Mouse (Mus musculus) limb, embryonic 10.5 days (tissue): ENCODE measurements around the gene Fmn2. TPM values are rescaled to one million over a fixed set of nuclear protein-coding genes. Genes with fewer than 3 reads are reported as not detected.

ENCODE experiments used
- DNase-seq: peaks from one replicate; pipeline ENCODE4 v3.0.0-alpha.2; 2017; ENCODE audit warnings: low spot score
- H3K27ac ChIP-seq: fragments of 300-500 bp; sonication (generic); 2 replicates; pipeline ENCODE4 v1.5.1; 2016; ENCODE audit warnings: mild to moderate bottlenecking
- H3K27me3 ChIP-seq: fragments of 300-500 bp; sonication (generic); 2 replicates; pipeline ENCODE4 v1.6.1; 2016; ENCODE audit warnings: low read depth, mild to moderate bottlenecking; ENCODE audit not compliant: poor library complexity, severe bottlenecking
- H3K36me3 ChIP-seq: fragments of 300-500 bp; sonication (generic); 2 replicates; pipeline ENCODE4 v1.6.1; 2016; ENCODE audit warnings: mild to moderate bottlenecking, moderate library complexity
- H3K4me1 ChIP-seq: fragments of 300-500 bp; sonication (generic); 2 replicates; pipeline ENCODE4 v1.6.1; 2016
- H3K4me3 ChIP-seq: fragments of 300-500 bp; sonication (generic); 2 replicates; pipeline ENCODE4 v1.5.1; 2016; ENCODE audit warnings: mild to moderate bottlenecking, moderate library complexity
- H3K9me3 ChIP-seq: fragments of 300-500 bp; sonication (generic); replicated peaks from 2 replicates; pipeline ENCODE4 v1.6.1; 2016; ENCODE audit warnings: mild to moderate bottlenecking
- WGBS: fragments of 180-500 bp; shearing (Covaris S2); methylation state at CpG from one replicate; pipeline ENCODE4 v1.1.7; 2016; 5-methylcytosine and 5-hydroxymethylcytosine counted together
- polyA plus RNA-seq: library from polyadenylated mRNA; unstranded; fragments of >200 nt; fragmentation: Nextera tagmentation; extraction: Ambion mirVana; gene quantifications from 2 replicates; pipeline ENCODE4 v1.2.1, GENCODE M21; 2016

Fmn2 gene
- polyA plus RNA-seq, 1 experiment from 2014 or later, result 1.2 TPM

DNA sequence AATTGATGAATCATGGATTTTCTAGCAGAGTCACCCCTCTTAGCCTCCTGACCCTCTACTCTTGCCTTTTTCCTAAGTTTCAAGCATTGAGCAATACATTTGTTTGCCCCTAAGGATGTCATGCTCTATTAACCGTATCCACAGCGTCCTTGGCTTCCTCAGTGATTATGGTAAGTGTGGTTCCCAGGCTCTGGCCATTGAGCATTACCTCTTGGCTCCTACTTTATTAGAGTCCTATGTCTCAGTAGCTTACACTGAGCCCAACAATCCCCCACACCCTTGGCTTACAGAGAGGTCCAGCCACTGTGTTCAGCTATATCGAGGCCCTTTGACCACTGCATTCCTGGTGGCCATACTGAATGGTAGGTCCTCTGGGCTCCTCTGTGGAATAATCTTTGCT is 265.2 kb downstream of the Fmn2 start:
- Histone ChIP-seq H3K4me1 (no peaks in the 10 kb centered on the region), H3K9me3 (no peaks in the 10 kb centered on the region), H3K36me3 (no peaks in the 10 kb centered on the region), H3K27me3 (no peaks in the 10 kb centered on the region), H3K4me3 (no peak overlapping the region), H3K27ac (no peak overlapping the region)
- DNase-seq, result no peak
- WGBS, result 95% methylated on average over 3 of the region's 3 CpGs

DNA sequence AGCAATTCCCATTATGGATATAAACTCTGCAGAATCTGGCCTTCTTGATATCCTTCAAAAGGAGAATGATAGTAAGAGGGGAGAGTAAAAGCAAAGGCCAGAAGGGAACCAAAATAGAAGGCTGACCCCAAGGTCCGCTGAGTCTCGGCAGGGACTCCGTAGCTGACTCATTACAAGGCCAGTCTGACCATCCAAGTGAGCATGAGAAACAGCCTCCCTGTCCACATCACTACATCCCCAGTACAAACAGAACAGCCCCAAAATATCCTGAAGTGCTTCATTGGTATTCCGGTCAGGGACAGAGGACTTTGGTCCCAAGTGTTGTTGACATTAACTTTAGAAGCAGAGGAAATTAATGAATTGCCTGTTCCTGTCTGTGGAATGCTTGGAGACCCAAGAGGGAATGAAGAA is 270.3 kb downstream of the Fmn2 start:
- Histone ChIP-seq H3K27me3 (no peaks in the 10 kb centered on the region), H3K36me3 (no peaks in the 10 kb centered on the region), H3K4me1 (no peaks in the 10 kb centered on the region), H3K4me3 (no peak overlapping the region), H3K9me3 (no peaks in the 10 kb centered on the region), H3K27ac (no peak overlapping the region)
- 83% methylated on average over 4 of the region's 4 CpGs for WGBS
- no peak for DNase-seq

DNA sequence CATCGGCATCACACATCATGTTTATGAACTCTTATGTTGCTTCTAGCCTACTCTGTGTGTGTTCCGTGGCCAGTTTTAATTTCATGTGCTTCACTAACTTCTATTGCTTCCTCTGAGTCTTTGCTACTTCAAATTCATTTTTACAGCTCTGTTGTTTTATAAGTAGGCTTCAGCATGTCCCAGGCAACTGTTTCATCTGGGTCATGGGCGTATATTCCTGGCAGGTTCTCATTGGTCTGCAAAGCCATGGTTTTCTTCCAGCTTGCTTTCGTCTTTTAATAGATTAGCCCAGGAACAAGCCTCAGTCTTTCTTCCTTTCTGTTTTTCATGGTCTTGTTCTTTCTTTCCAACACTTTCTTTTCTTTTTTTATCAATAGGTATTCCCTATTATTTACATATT is 279.4 kb downstream of the Fmn2 start:
- Histone ChIP-seq H3K4me3 (no peak overlapping the region), H3K36me3 (no peaks in the 10 kb centered on the region), H3K27me3 (no peaks in the 10 kb centered on the region), H3K27ac (no peak overlapping the region), H3K9me3 (no peaks in the 10 kb centered on the region), H3K4me1 (no peaks in the 10 kb centered on the region)
- DNase-seq, result no peak
- WGBS, result 90% methylated on average over 4 of the region's 4 CpGs

DNA sequence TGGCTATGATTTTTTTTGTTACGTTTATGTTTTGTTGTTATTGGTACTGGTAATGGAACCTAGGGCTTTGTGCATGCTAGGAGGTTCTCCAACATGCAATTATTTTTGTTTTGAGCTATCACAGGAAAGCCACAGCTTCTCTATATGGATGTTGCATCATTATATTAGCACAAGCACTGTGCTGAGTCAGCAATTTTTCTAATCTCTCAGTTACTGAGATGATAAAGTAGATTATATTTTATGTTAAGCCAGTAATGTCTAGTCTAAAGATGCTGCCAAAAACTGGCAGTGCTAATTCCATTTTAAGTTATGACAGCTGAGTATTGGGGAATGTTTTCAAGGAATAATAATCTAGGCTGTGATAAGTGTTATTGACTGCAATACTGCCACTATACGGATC is 287.0 kb downstream of the Fmn2 start:
- H3K27ac ChIP-seq, result no peak overlapping the region
- H3K27me3 ChIP-seq, result no peaks in the 10 kb centered on the region
- WGBS, result 90% methylated on average over 2 of the region's 2 CpGs
- no peak for DNase-seq
- no peak overlapping the region for H3K4me3 ChIP-seq
- H3K36me3 ChIP-seq, result no peaks in the 10 kb centered on the region
- no peaks in the 10 kb centered on the region for H3K9me3 ChIP-seq
- H3K4me1 ChIP-seq, result no peaks in the 10 kb centered on the region

DNA sequence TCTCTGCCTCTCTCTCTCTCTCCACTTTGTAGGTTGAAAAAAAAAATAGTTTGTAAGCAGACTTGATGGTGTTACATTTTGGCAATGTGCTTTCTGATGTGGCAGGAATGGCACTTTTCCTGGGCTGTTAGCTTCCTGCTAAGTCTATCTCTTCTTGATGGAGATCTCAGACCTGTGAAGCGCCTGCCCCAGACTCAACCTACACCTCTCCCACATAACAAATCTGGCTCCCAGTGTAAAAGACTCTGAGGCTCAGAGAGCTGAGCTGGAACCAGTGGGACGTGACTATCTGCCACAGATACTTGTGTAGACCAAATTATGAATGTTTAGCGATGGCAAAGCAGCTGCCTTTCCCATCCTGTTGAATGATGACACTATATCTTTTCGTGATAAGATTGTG is 310.2 kb downstream of the Fmn2 start:
- Histone ChIP-seq H3K27ac (no peak overlapping the region), H3K9me3 (no peaks in the 10 kb centered on the region), H3K27me3 (no peaks in the 10 kb centered on the region), H3K4me1 (no peaks in the 10 kb centered on the region), H3K4me3 (no peak overlapping the region), H3K36me3 (no peaks in the 10 kb centered on the region)
- DNase-seq, result no peak
- WGBS, result 90% methylated on average over 4 of the region's 4 CpGs

DNA sequence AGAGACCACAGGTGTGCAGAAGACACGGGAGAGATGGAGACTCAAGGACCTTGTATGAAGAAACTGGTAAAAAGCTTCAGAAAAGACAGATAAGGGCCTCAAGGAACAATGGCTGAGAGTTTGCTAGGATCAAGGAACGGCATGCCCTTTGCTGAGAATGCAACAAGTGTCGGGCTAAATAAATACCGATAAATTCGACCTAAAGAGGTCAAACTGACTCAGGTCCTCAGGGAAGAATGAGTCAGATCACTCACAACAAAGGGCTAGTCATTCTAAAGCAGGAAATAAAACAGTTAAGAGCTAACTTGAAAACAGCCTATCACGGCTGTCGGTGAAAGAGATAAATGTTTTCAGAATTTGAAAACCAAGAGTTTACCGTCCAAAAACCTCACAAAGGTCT is 324.9 kb downstream of the Fmn2 start:
- Histone ChIP-seq H3K4me3 (no peak overlapping the region), H3K9me3 (no peaks in the 10 kb centered on the region), H3K36me3 (no peaks in the 10 kb centered on the region), H3K27me3 (no peaks in the 10 kb centered on the region), H3K27ac (no peak overlapping the region), H3K4me1 (peaks cover 14% of the 10 kb centered on the region)
- 41% methylated on average over 8 of the region's 8 CpGs for WGBS
- DNase-seq, result no peak

DNA sequence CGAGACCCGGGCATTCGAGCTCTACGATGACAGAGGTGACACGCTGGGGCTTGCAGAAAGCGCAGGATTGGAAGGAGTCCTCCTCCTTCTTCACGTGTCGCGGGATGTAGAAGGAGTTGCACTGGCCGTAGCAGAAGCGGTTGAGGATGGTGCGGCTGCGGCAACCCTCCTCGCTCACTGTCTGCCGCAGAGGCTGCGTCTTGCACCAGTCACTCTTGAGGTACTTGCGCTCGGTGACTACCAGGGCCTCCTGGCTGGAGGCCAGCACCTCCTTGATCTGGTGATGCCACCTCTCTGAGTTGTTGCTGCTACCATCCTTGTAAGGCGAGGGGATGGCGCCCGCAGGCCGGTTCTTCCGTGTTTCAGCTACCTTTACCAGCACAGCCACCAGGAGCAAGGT is 335.2 kb downstream of the Fmn2 start:
- no peak overlapping the region for H3K4me3 ChIP-seq
- H3K27me3 ChIP-seq, result no peaks in the 10 kb centered on the region
- H3K4me1 ChIP-seq, result peaks cover 12% of the 10 kb centered on the region
- 95% methylated on average over 23 of the region's 23 CpGs for WGBS
- no peak overlapping the region for H3K27ac ChIP-seq
- no peaks in the 10 kb centered on the region for H3K9me3 ChIP-seq
- no peaks in the 10 kb centered on the region for H3K36me3 ChIP-seq
- DNase-seq, result no peak

DNA sequence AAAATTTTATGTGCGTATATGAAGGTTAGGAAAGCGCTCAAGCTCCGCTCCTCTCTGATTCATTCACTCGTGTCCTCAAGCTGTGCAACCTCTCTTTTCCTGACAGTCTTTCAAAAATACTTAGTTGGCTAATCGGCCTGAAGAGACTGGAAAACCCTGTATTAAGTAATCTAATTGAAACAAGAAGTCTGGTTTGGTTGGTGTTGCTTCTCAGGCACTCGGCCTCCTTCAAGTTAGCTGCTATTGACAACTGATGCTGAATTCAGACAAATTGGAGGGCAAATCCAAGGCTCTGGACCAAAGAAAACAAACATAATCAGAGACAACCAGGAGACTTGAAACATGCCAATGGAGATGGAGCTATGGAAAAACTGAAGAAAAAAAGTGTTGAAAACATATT is 343.2 kb downstream of the Fmn2 start:
- H3K4me3 ChIP-seq, result no peak overlapping the region
- no peaks in the 10 kb centered on the region for H3K36me3 ChIP-seq
- 87% methylated on average over 6 of the region's 6 CpGs for whole genome bisulfite sequencing
- no peak for DNase-seq
- H3K27ac ChIP-seq, result no peak overlapping the region
- H3K4me1 ChIP-seq, result peaks cover 6% of the 10 kb centered on the region
- H3K27me3 ChIP-seq, result no peaks in the 10 kb centered on the region
- H3K9me3 ChIP-seq, result no peaks in the 10 kb centered on the region

DNA sequence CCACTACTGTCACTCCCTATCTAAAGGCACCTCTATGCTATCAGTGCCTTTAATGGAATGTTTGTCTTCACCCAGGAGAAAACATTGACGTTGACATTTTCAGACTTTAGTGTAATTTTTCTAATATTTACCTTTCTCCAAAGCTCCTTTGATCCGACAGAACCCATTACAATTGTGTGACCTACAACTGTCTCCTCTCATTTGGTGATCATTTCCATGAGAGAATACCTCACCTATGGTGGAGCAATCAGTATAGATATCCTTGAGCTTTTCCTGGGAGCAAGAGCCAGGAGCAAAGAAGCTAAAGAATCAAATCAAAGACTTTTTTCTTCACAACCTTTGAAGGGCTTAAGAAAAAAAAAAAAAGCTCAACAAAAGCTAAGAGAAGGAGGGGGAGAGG is 354.6 kb downstream of the Fmn2 start:
- no peaks in the 10 kb centered on the region for H3K4me1 ChIP-seq
- no peaks in the 10 kb centered on the region for H3K27me3 ChIP-seq
- H3K4me3 ChIP-seq, result no peak overlapping the region
- H3K27ac ChIP-seq, result no peak overlapping the region
- DNase-seq, result no peak
- 78% methylated on average over 2 of the region's 2 CpGs for WGBS
- H3K9me3 ChIP-seq, result no peaks in the 10 kb centered on the region
- no peaks in the 10 kb centered on the region for H3K36me3 ChIP-seq

DNA sequence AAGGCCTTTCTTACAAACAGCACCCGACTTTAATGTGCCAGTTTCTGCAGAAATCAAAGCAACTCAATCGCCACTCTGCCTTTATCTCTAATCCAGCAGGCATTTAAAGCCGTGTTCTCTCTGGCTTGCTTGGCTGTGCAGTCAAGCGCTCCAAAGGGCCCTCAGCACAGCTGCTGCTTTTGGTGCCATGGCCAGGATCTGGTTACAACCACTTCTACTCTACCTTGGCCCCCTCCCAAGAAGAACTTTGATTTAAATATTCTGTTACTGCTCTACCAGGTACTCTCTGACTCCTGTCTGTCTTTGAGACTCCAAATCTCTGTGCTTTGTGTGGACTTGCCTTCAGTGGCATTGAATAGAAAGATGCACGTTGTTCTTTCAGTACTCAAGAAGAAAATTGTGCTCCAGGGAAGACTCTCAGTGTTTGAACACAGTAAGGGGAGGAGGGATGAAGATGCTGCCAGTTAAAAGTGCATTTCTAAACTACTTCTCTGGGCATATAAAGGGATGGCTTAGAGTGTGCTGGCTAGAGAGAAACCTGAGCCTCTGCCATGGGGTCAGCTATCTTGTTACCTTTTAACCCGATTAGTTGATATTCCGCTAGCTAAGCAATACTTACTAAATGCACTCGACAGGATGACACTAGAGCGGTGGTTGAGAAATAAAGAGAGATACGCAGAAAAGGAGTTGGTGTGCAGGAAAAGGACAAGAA is 358.9 kb downstream of the Fmn2 start:
- H3K27me3 ChIP-seq, result no peaks in the 10 kb centered on the region
- DNase-seq, result no peak
- no peak overlapping the region for H3K4me3 ChIP-seq
- no peak overlapping the region for H3K27ac ChIP-seq
- WGBS, result 85% methylated on average over 10 of the region's 10 CpGs
- H3K4me1 ChIP-seq, result no peaks in the 10 kb centered on the region
- H3K36me3 ChIP-seq, result no peaks in the 10 kb centered on the region
- no peaks in the 10 kb centered on the region for H3K9me3 ChIP-seq

Other genes with a start within 250 kb of the Fmn2 start
- gene Olfr419, start 249.8 kb upstream of the Fmn2 start, polyA plus RNA-seq, result not detected in 2 replicates
- not detected in 2 replicates for gene Mptx1, start 171.3 kb upstream of the Fmn2 start, polyA plus RNA-seq
- not detected in 2 replicates for gene Olfr417, start 136.7 kb upstream of the Fmn2 start, polyA plus RNA-seq
- gene Olfr248, start 110.8 kb upstream of the Fmn2 start, polyA plus RNA-seq, result not detected in 2 replicates
- gene Olfr414, start 77.8 kb upstream of the Fmn2 start, polyA plus RNA-seq, result not detected in 2 replicates
- gene Olfr220, start 59.7 kb upstream of the Fmn2 start, polyA plus RNA-seq, result not detected in 2 replicates